Mouse (Mus musculus) spleen, adult 2 months (tissue): Measurements from ENCODE around the gene Mettl21a.

Experiments used
- CTCF ChIP-seq: fragments of 200-500 bp; IDR thresholded peaks from 2 replicates; pipeline ENCODE4 v1.5.1; 2011; ENCODE audit warnings: mild to moderate bottlenecking, inconsistent platforms; ENCODE audit not compliant: insufficient read depth, insufficient read length, insufficient replicate concordance; ENCODE audit errors: extremely low read depth
- POLR2A ChIP-seq: fragments of 200-500 bp; IDR thresholded peaks from 2 replicates; pipeline ENCODE4 v1.6.1; 2011; ENCODE audit warnings: low read depth, low read length, inconsistent platforms

- no peak for TF ChIP-seq POLR2A
- no peak for TF ChIP-seq CTCF
These were observed 13.7 kb downstream of the Mettl21a start for GRCm38 (mm10) chr1:64603381-64603780.
